Mouse (Mus musculus): ENCODE results near the gene Dnah9. TPM values are rescaled to one million over a fixed set of nuclear protein-coding genes. Genes with fewer than 3 reads are reported as not detected.

Dnah9 gene
- total and polyA plus RNA-seq, 3 experiments: 0.01 TPM; not detected in 2

- no peak for DNase-seq (ENCODE audit: low read depth, low spot score)
- no peak for TF ChIP-seq MEF2A (IDR thresholded peaks at IDR 0.05; ENCODE audit: extremely low read depth, insufficient replicate concordance, low read depth, low read length, poor library complexity, severe bottlenecking)
- no peak for TF ChIP-seq TAL1 (IDR thresholded peaks at IDR 0.05; ENCODE audit: low read length)
- no peak for TF ChIP-seq NRF1 (IDR thresholded peaks at IDR 0.05; ENCODE audit: insufficient read depth, low read depth, low read length, poor library complexity, severe bottlenecking)
- TF ChIP-seq ETS1 (IDR thresholded peaks at IDR 0.05; ENCODE audit: low read depth, low read length): no peak
- TF ChIP-seq EP300 (IDR thresholded peaks at IDR 0.05; ENCODE audit: low read depth in 1 of 2, low read length in 2 of 2): no peak
- no peak for TF ChIP-seq HCFC1 (IDR thresholded peaks at IDR 0.05; ENCODE audit: low read depth, low read length)
- no peak for TF ChIP-seq GABPA (IDR thresholded peaks at IDR 0.05; ENCODE audit: low read depth, low read length)
- TF ChIP-seq BHLHE40 (IDR thresholded peaks at IDR 0.05; ENCODE audit: borderline replicate concordance, low read depth, low read length): no peak
- no peak for TF ChIP-seq NELFE (IDR thresholded peaks at IDR 0.05; ENCODE audit: low read depth, low read length)
- TF ChIP-seq MXI1 (IDR thresholded peaks at IDR 0.05; ENCODE audit: low read depth, low read length): no peak
- no peak for TF ChIP-seq CHD1 (IDR thresholded peaks at IDR 0.05; ENCODE audit: low read depth, low read length)
- Histone ChIP-seq H3K9ac (ENCODE audit: control insufficient read depth, low read depth, low read length, poor library complexity, severe bottlenecking) (no peak overlapping the region), H3K79me2 (ENCODE audit: control insufficient read depth, insufficient read depth, low read length, poor library complexity) (peaks cover 22% of the 10 kb centered on the region), H3K27ac (ENCODE audit: control insufficient read depth, low read depth, low read length) (no peak overlapping the region), H3K9me3 (replicated peaks; ENCODE audit: insufficient read depth, low read length) (no peaks in the 10 kb centered on the region), H3K27me3 (ENCODE audit: control insufficient read depth in 1 of 2, insufficient read depth in 2 of 2, low read length in 2 of 2) (no peaks in the 10 kb centered on the region), H3K4me1 (ENCODE audit: control insufficient read depth in 1 of 2, insufficient read depth in 2 of 2, low read length in 2 of 2) (peaks cover 2 to 11% of the 10 kb centered on the region in 2 experiments; a peak in 3 of 4 replicates), H3K36me3 (ENCODE audit: control insufficient read depth in 1 of 2, insufficient read depth in 2 of 2, low read length in 2 of 2) (peaks cover 11 to 20% of the 10 kb centered on the region in 2 experiments), H3K4me3 (ENCODE audit: control insufficient read depth in 1 of 2, insufficient read depth in 1 of 2, low read depth in 2 of 2, low read length in 2 of 2) (no peak overlapping the region)
Observed at GRCm38 (mm10) chr11:65812088-65812487, 356.3 kb downstream of the Dnah9 start.

- peak overlapping the region; percentile 75 to 93 for H3K4me3 ChIP-seq (ENCODE audit: control insufficient read depth in 1 of 2, insufficient read depth in 1 of 2, low read depth in 2 of 2, low read length in 2 of 2)
Observed at GRCm38 (mm10) chr11:65807601-65808000, 360.8 kb downstream of the Dnah9 start.

More at GRCm38 (mm10) chr11:65807601-65808000, 360.8 kb downstream of the Dnah9 start:
- Histone ChIP-seq H3K79me2 (ENCODE audit: control insufficient read depth, insufficient read depth, low read length, poor library complexity) (peaks cover 22% of the 10 kb centered on the region), H3K36me3 (ENCODE audit: control insufficient read depth in 1 of 2, insufficient read depth in 2 of 2, low read length in 2 of 2) (peaks cover 0 to 22% of the 10 kb centered on the region in 2 experiments; a peak in 2 of 4 replicates), H3K9me3 (replicated peaks; ENCODE audit: insufficient read depth, low read length) (no peaks in the 10 kb centered on the region), H3K9ac (ENCODE audit: control insufficient read depth, low read depth, low read length, poor library complexity, severe bottlenecking) (peak overlapping the region; percentile 76), H3K27me3 (ENCODE audit: control insufficient read depth in 1 of 2, insufficient read depth in 2 of 2, low read length in 2 of 2) (no peaks in the 10 kb centered on the region), H3K27ac (ENCODE audit: control insufficient read depth, low read depth, low read length) (peak overlapping the region; percentile 77), H3K4me1 (ENCODE audit: control insufficient read depth in 1 of 2, insufficient read depth in 2 of 2, low read length in 2 of 2) (peaks cover 4 to 11% of the 10 kb centered on the region in 2 experiments; a peak in 3 of 4 replicates)
- DNase-seq (ENCODE audit: low read depth, low spot score): peak; percentile 27
- TF ChIP-seq TAL1 (IDR thresholded peaks at IDR 0.05; ENCODE audit: low read length): no peak
- TF ChIP-seq MAX (IDR thresholded peaks at IDR 0.05; ENCODE audit: low read length): peak; percentile 34; the same call in 1 of the 2 replicates
- no peak for TF ChIP-seq MYB (IDR thresholded peaks at IDR 0.05; ENCODE audit: low read depth, low read length)
- 0 out of 2 replicates have a peak, but pooled peaks have one; percentile 47 for TF ChIP-seq MXI1 (IDR thresholded peaks at IDR 0.05; ENCODE audit: low read depth, low read length)
- TF ChIP-seq GABPA (IDR thresholded peaks at IDR 0.05; ENCODE audit: low read depth, low read length): no peak
- TF ChIP-seq ZNF384 (IDR thresholded peaks at IDR 0.05; ENCODE audit: low read depth, low read length): no peak
- TF ChIP-seq UBTF (IDR thresholded peaks at IDR 0.05; ENCODE audit: borderline replicate concordance, insufficient read depth, low read depth, low read length): no peak
- no peak for TF ChIP-seq POLR2AphosphoS5 (IDR thresholded peaks at IDR 0.05; ENCODE audit: borderline replicate concordance, low read depth, low read length)
- TF ChIP-seq ELF1 (IDR thresholded peaks at IDR 0.05; ENCODE audit: low read depth, low read length): no peak
- TF ChIP-seq KAT2A (conservative IDR thresholded peaks at IDR 0.05; ENCODE audit: low read depth, low read length): no peak
- no peak for TF ChIP-seq ZMIZ1 (IDR thresholded peaks at IDR 0.05; ENCODE audit: low read depth, low read length)
- no peak for TF ChIP-seq MYC (IDR thresholded peaks at IDR 0.05; ENCODE audit: low read depth, low read length)
- no peak for TF ChIP-seq EP300 (IDR thresholded peaks at IDR 0.05; ENCODE audit: low read depth in 1 of 2, low read length in 2 of 2)
- no peak for TF ChIP-seq E2F4 (IDR thresholded peaks at IDR 0.05; ENCODE audit: borderline replicate concordance, low read depth, low read length)
- no peak for TF ChIP-seq USF1 (IDR thresholded peaks at IDR 0.05; ENCODE audit: low read depth, low read length)
